Mouse (Mus musculus): Measurements from ENCODE around the gene Gigyf1. TPM values are rescaled to one million over a fixed set of nuclear protein-coding genes. Genes with fewer than 3 reads are reported as not detected.

Gigyf1 gene
- polyA plus RNA-seq, 1 experiment from 2014 or later, result 8.9 TPM

- 75% methylated on average over 11 of the region's 11 CpGs for WGBS
- Histone ChIP-seq H3K4me1 (ENCODE audit: control insufficient read depth, insufficient read depth, low read length) (no peaks in the 10 kb centered on the region), H3K4me2 (ENCODE audit: low read depth, low read length) (no peak overlapping the region), H3K36me3 (ENCODE audit: control insufficient read depth, insufficient read depth, low read length) (peaks cover 99% of the 10 kb centered on the region), H3K4me3 (ENCODE audit: low read depth, low read length) (no peak overlapping the region), H3K27ac (replicated peaks; ENCODE audit: low read depth, low read length) (no peak overlapping the region), H3K9me3 (ENCODE audit: control insufficient read depth, low read length) (no peaks in the 10 kb centered on the region), H3K27me3 (replicated peaks; ENCODE audit: control insufficient read depth, insufficient read depth, low read length) (no peaks in the 10 kb centered on the region), H3K9ac (ENCODE audit: low read depth, low read length) (no peak overlapping the region)
- no peak for ATAC-seq (ENCODE audit: low read depth)
- DNase-seq (ENCODE audit: low spot score), result no peak
Observed at GRCm38 (mm10) chr5:137522711-137523110, 4.4 kb downstream of the Gigyf1 start.

GRCm38 (mm10) chr5:137523396-137524250 is 5.3 kb downstream of the Gigyf1 start:
- Histone ChIP-seq H3K36me3 (ENCODE audit: control insufficient read depth, insufficient read depth, low read length) (peaks cover 99% of the 10 kb centered on the region), H3K4me1 (ENCODE audit: control insufficient read depth, insufficient read depth, low read length) (no peaks in the 10 kb centered on the region), H3K4me3 (ENCODE audit: low read depth, low read length) (no peak overlapping the region), H3K27ac (replicated peaks; ENCODE audit: low read depth, low read length) (no peak overlapping the region), H3K4me2 (ENCODE audit: low read depth, low read length) (no peak overlapping the region), H3K9ac (ENCODE audit: low read depth, low read length) (no peak overlapping the region), H3K27me3 (replicated peaks; ENCODE audit: control insufficient read depth, insufficient read depth, low read length) (no peaks in the 10 kb centered on the region), H3K9me3 (ENCODE audit: control insufficient read depth, low read length) (no peaks in the 10 kb centered on the region)
- DNase-seq (ENCODE audit: low spot score) (no peak), ATAC-seq (ENCODE audit: low read depth) (no peak)
- 84% methylated on average over 23 of the region's 25 CpGs for WGBS

- Histone ChIP-seq H3K4me1 (ENCODE audit: control insufficient read depth, insufficient read depth, low read length) (no peaks in the 10 kb centered on the region), H3K27me3 (replicated peaks; ENCODE audit: control insufficient read depth, insufficient read depth, low read length) (no peaks in the 10 kb centered on the region), H3K36me3 (ENCODE audit: control insufficient read depth, insufficient read depth, low read length) (peaks cover 99% of the 10 kb centered on the region), H3K4me3 (ENCODE audit: low read depth, low read length) (no peak overlapping the region), H3K4me2 (ENCODE audit: low read depth, low read length) (no peak overlapping the region), H3K27ac (replicated peaks; ENCODE audit: low read depth, low read length) (no peak overlapping the region), H3K9me3 (ENCODE audit: control insufficient read depth, low read length) (no peaks in the 10 kb centered on the region), H3K9ac (ENCODE audit: low read depth, low read length) (no peak overlapping the region)
- WGBS, result 74% methylated on average over 4 of the region's 8 CpGs
- ATAC-seq (ENCODE audit: low read depth) (no peak), DNase-seq (ENCODE audit: low spot score) (no peak)
Observed at GRCm38 (mm10) chr5:137524251-137524515, 5.8 kb downstream of the Gigyf1 start.

- no peaks in the 10 kb centered on the region for H3K4me1 ChIP-seq (ENCODE audit: control insufficient read depth, insufficient read depth, low read length)
Observed at GRCm38 (mm10) chr5:137524671-137525070, 6.3 kb downstream of the Gigyf1 start.

GRCm38 (mm10) chr5:137525511-137525910 is 7.2 kb downstream of the Gigyf1 start:
- no peak for ATAC-seq (ENCODE audit: low read depth)
- Histone ChIP-seq H3K27ac (replicated peaks; ENCODE audit: low read depth, low read length) (no peak overlapping the region), H3K9ac (ENCODE audit: low read depth, low read length) (no peak overlapping the region), H3K4me1 (ENCODE audit: control insufficient read depth, insufficient read depth, low read length) (no peaks in the 10 kb centered on the region), H3K4me2 (ENCODE audit: low read depth, low read length) (no peak overlapping the region), H3K4me3 (ENCODE audit: low read depth, low read length) (no peak overlapping the region), H3K36me3 (ENCODE audit: control insufficient read depth, insufficient read depth, low read length) (peaks cover 98% of the 10 kb centered on the region), H3K9me3 (ENCODE audit: control insufficient read depth, low read length) (no peaks in the 10 kb centered on the region), H3K27me3 (replicated peaks; ENCODE audit: control insufficient read depth, insufficient read depth, low read length) (no peaks in the 10 kb centered on the region)
- DNase-seq (ENCODE audit: low spot score), result no peak
- 75% methylated on average over 16 of the region's 16 CpGs for WGBS

More at GRCm38 (mm10) chr5:137524671-137525070, 6.3 kb downstream of the Gigyf1 start:
- WGBS, result 83% methylated on average over 12 of the region's 13 CpGs
- Histone ChIP-seq H3K36me3 (ENCODE audit: control insufficient read depth, insufficient read depth, low read length) (peaks cover 99% of the 10 kb centered on the region), H3K4me2 (ENCODE audit: low read depth, low read length) (no peak overlapping the region), H3K9me3 (ENCODE audit: control insufficient read depth, low read length) (no peaks in the 10 kb centered on the region), H3K27ac (replicated peaks; ENCODE audit: low read depth, low read length) (no peak overlapping the region), H3K27me3 (replicated peaks; ENCODE audit: control insufficient read depth, insufficient read depth, low read length) (no peaks in the 10 kb centered on the region), H3K4me3 (ENCODE audit: low read depth, low read length) (no peak overlapping the region), H3K9ac (ENCODE audit: low read depth, low read length) (no peak overlapping the region)
- no peak for DNase-seq (ENCODE audit: low spot score)
- ATAC-seq (ENCODE audit: low read depth), result no peak

- H3K27me3 ChIP-seq (replicated peaks; ENCODE audit: control insufficient read depth, insufficient read depth, low read length), result no peaks in the 10 kb centered on the region
- peaks cover 89% of the 10 kb centered on the region for H3K36me3 ChIP-seq (ENCODE audit: control insufficient read depth, insufficient read depth, low read length)
- H3K9me3 ChIP-seq (ENCODE audit: control insufficient read depth, low read length), result no peaks in the 10 kb centered on the region
- 62% methylated on average over 16 of the region's 16 CpGs for WGBS
- ATAC-seq (ENCODE audit: low read depth), result no peak
- DNase-seq (ENCODE audit: low spot score), result peak; percentile 51
- H3K4me2 ChIP-seq (ENCODE audit: low read depth, low read length), result no peak overlapping the region
- no peak overlapping the region for H3K9ac ChIP-seq (ENCODE audit: low read depth, low read length)
- H3K4me3 ChIP-seq (ENCODE audit: low read depth, low read length), result no peak overlapping the region
- 0 out of 2 replicates have a peak overlapping the region, but pooled peaks have one; percentile 15 for H3K27ac ChIP-seq (replicated peaks; ENCODE audit: low read depth, low read length)
- H3K4me1 ChIP-seq (ENCODE audit: control insufficient read depth, insufficient read depth, low read length), result no peaks in the 10 kb centered on the region
Observed at GRCm38 (mm10) chr5:137526192-137526936, 8.0 kb downstream of the Gigyf1 start.

GRCm38 (mm10) chr5:137527413-137527812 is 9.1 kb downstream of the Gigyf1 start:
- no peak overlapping the region for H3K4me3 ChIP-seq (ENCODE audit: low read depth, low read length)
- no peak overlapping the region for H3K27ac ChIP-seq (replicated peaks; ENCODE audit: low read depth, low read length)
- 68% methylated on average over 1 of the region's 1 CpGs for WGBS
- no peaks in the 10 kb centered on the region for H3K4me1 ChIP-seq (ENCODE audit: control insufficient read depth, insufficient read depth, low read length)
- no peaks in the 10 kb centered on the region for H3K9me3 ChIP-seq (ENCODE audit: control insufficient read depth, low read length)
- no peak overlapping the region for H3K9ac ChIP-seq (ENCODE audit: low read depth, low read length)
- ATAC-seq (ENCODE audit: low read depth) (no peak), DNase-seq (ENCODE audit: low spot score) (no peak)
- no peaks in the 10 kb centered on the region for H3K27me3 ChIP-seq (replicated peaks; ENCODE audit: control insufficient read depth, insufficient read depth, low read length)
- peaks cover 80% of the 10 kb centered on the region for H3K36me3 ChIP-seq (ENCODE audit: control insufficient read depth, insufficient read depth, low read length)
- no peak overlapping the region for H3K4me2 ChIP-seq (ENCODE audit: low read depth, low read length)

- Histone ChIP-seq H3K4me3 (ENCODE audit: low read depth, low read length) (no peak overlapping the region), H3K9me3 (ENCODE audit: control insufficient read depth, low read length) (no peaks in the 10 kb centered on the region), H3K36me3 (ENCODE audit: control insufficient read depth, insufficient read depth, low read length) (peaks cover 70% of the 10 kb centered on the region), H3K4me1 (ENCODE audit: control insufficient read depth, insufficient read depth, low read length) (no peaks in the 10 kb centered on the region), H3K4me2 (ENCODE audit: low read depth, low read length) (no peak overlapping the region), H3K27me3 (replicated peaks; ENCODE audit: control insufficient read depth, insufficient read depth, low read length) (no peaks in the 10 kb centered on the region), H3K27ac (replicated peaks; ENCODE audit: low read depth, low read length) (no peak overlapping the region), H3K9ac (ENCODE audit: low read depth, low read length) (no peak overlapping the region)
- ATAC-seq (ENCODE audit: low read depth), result no peak
- DNase-seq (ENCODE audit: low spot score), result no peak
- WGBS, result 80% methylated on average over 22 of the region's 22 CpGs
Observed at GRCm38 (mm10) chr5:137528247-137528968, 10.1 kb downstream of the Gigyf1 start.

All from embryonic facial prominence, embryonic 14.5 days (tissue).